Comparison of ENCODE assay signal across 8 mouse cellular contexts in the genomic region with DNA sequence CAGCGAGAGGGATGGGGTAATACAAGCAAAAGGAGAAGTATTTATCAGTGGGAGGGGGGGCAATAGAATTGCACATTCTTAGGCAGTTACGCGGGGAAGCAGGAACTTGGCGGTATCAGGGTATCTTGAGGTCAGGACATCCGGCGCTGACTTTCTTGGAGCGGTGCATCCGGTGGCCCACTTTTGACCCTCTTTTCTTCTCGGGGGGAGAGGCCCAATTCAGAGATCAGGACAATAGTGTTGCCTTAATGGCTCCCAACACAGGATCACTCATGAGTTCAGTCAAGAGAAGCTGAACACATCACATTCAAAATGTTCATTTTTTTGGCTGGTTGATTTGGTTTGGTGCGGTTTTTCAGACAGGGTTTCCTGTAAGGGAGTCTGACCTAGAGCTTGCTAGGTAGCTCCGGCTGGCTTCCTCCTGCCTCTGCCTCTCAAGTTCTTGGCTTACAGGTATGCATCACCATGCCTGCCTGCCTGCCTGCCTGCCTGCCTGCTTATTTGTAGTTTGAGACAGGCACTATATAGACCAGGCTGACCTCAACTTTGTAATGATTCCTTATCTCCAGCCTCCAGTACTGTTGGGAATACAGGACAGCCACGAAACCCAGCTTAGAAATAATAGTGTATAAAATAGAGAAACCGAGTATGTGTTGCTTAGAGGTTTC. TPM values are rescaled to one million over a fixed set of nuclear protein-coding genes. Genes with fewer than 3 reads are reported as not detected.
A peak's percentile ranks its signal among the peaks of the same experiment; 100 is the strongest.
DNase-seq lines count a peak whose midpoint lies in the region; ATAC-seq and TF ChIP-seq lines count a peak whose summit lies in the region.
"Not testable (repeated sequence)": the region's sequence is repeated elsewhere in the genome, so short reads cannot be mapped to it uniquely, and the experiment has no call there.

No protein-coding gene starts in this region.

- not testable (repeated sequence) for H3K79me2 ChIP-seq in heart, adult 2 months (replicated peaks; ENCODE audit: control insufficient read depth, insufficient read depth, low read length)

- DNase-seq in CD4-positive, CD25-positive, alpha-beta regulatory T cell, adult 2 months (ENCODE audit: low read depth, low spot score): peak; percentile 4
- DNase-seq in heart, adult 2 months: peak in 1 of 2 experiments; percentile 20
- DNase-seq in kidney, adult 18-20 months: peak; percentile 12
- DNase-seq in liver, postnatal 0 days; midbrain, embryonic 14.5 days: not testable (repeated sequence)

- TF ChIP-seq EP300 in heart, adult 2 months (IDR thresholded peaks at IDR 0.05; ENCODE audit: insufficient read depth, low read depth, low read length); liver, postnatal 0 days (IDR thresholded peaks at IDR 0.05; ENCODE audit: low read depth): not testable (repeated sequence)

- WGBS in forebrain, embryonic 12.5 days: 84% methylated on average over 13 of the region's 13 CpGs
- WGBS in heart, adult 2 months: 53% methylated on average over 13 of the region's 13 CpGs
- 86% methylated on average over 13 of the region's 13 CpGs for WGBS in hindbrain, embryonic 13.5 days
- 69% methylated on average over 13 of the region's 13 CpGs for WGBS in liver, postnatal 0 days (ENCODE audit: insufficient replicate concordance)
- WGBS in midbrain, embryonic 14.5 days: 86% methylated on average over 13 of the region's 13 CpGs
- 81% methylated on average over 13 of the region's 13 CpGs for WGBS in small intestine, adult 2 months

- not testable (repeated sequence) for H3K27ac ChIP-seq in forebrain, embryonic 12.5 days; hindbrain, embryonic 13.5 days; midbrain, embryonic 14.5 days (replicated peaks; ENCODE audit: low read depth, low read length); small intestine, adult 2 months (ENCODE audit: insufficient read depth, low read depth, low read length)
- peak overlapping the region; percentile 24; the same call in 1 of the 2 replicates for H3K27ac ChIP-seq in heart, adult 2 months
- peak overlapping the region; percentile 56; the same call in 1 of the 2 replicates for H3K27ac ChIP-seq in liver, postnatal 0 days (ENCODE audit: low read depth)

- ATAC-seq in forebrain, embryonic 12.5 days (ENCODE audit: low FRiP score): peak; percentile 25; the same call in 1 of the 2 replicates
- peak; percentile 44; the same call in 1 of the 2 replicates for ATAC-seq in hindbrain, embryonic 13.5 days (ENCODE audit: low FRiP score)
- ATAC-seq in liver, postnatal 0 days: not testable (repeated sequence)
- peak; percentile 14; the same call in 1 of the 2 replicates for ATAC-seq in midbrain, embryonic 14.5 days (ENCODE audit: low FRiP score, low TSS enrichment)

- TF ChIP-seq POLR2A in heart, adult 2 months (IDR thresholded peaks at IDR 0.05; ENCODE audit: insufficient read depth, low read depth, low read length); small intestine, adult 2 months (IDR thresholded peaks at IDR 0.05; ENCODE audit: low read depth, low read length): not testable (repeated sequence)

- not testable (repeated sequence) for H3K4me1 ChIP-seq in forebrain, embryonic 12.5 days; heart, adult 2 months (ENCODE audit: control insufficient read depth, insufficient read depth, low read length); hindbrain, embryonic 13.5 days (replicated peaks); liver, postnatal 0 days (ENCODE audit: insufficient read depth); midbrain, embryonic 14.5 days (ENCODE audit: control insufficient read depth, insufficient read depth, low read length); small intestine, adult 2 months (ENCODE audit: control insufficient read depth, insufficient read depth, insufficient read length, low read length)

- not testable (repeated sequence) for H3K36me3 ChIP-seq in forebrain, embryonic 12.5 days (replicated peaks); heart, adult 2 months (ENCODE audit: control insufficient read depth, insufficient read depth, low read length); hindbrain, embryonic 13.5 days; liver, postnatal 0 days (replicated peaks; ENCODE audit: insufficient read depth, low read length); midbrain, embryonic 14.5 days (ENCODE audit: control insufficient read depth, insufficient read depth, low read length); small intestine, adult 2 months (ENCODE audit: control insufficient read depth, insufficient read depth, low read length)

- H3K27me3 ChIP-seq in forebrain, embryonic 12.5 days; heart, adult 2 months (ENCODE audit: control insufficient read depth, insufficient read depth, low read length); hindbrain, embryonic 13.5 days; liver, postnatal 0 days (ENCODE audit: insufficient read depth, low read length); midbrain, embryonic 14.5 days (ENCODE audit: control insufficient read depth, insufficient read depth, low read length); small intestine, adult 2 months (ENCODE audit: control insufficient read depth, insufficient read depth, low read length): not testable (repeated sequence)

- not testable (repeated sequence) for H3K4me3 ChIP-seq in forebrain, embryonic 12.5 days (replicated peaks); heart, adult 2 months; hindbrain, embryonic 13.5 days; liver, postnatal 0 days (ENCODE audit: low read depth, low read length); midbrain, embryonic 14.5 days (replicated peaks; ENCODE audit: low read depth, low read length); small intestine, adult 2 months (ENCODE audit: low read depth, low read length)

- H3K9me3 ChIP-seq in forebrain, embryonic 12.5 days; hindbrain, embryonic 13.5 days; liver, postnatal 0 days (ENCODE audit: low read length); midbrain, embryonic 14.5 days (ENCODE audit: control insufficient read depth, low read length): not testable (repeated sequence)

- not testable (repeated sequence) for H3K9ac ChIP-seq in forebrain, embryonic 12.5 days; heart, adult 2 months (ENCODE audit: low read depth, low read length); hindbrain, embryonic 13.5 days; liver, postnatal 0 days (replicated peaks); midbrain, embryonic 14.5 days (replicated peaks; ENCODE audit: low read length)

- not testable (repeated sequence) for H3K4me2 ChIP-seq in forebrain, embryonic 12.5 days; hindbrain, embryonic 13.5 days; liver, postnatal 0 days (ENCODE audit: low read depth, low read length); midbrain, embryonic 14.5 days (ENCODE audit: low read length)

- intact Hi-C loops in heart, adult 2 months (cut with DNase I): loop anchor here (1.0 to 5.0 kb wide), 3 partner anchors 68 to 218 kb away; a partner anchor contains a TSS

- TF ChIP-seq CTCF in heart, adult 2 months (IDR thresholded peaks at IDR 0.05); liver, postnatal 0 days (IDR thresholded peaks at IDR 0.05; ENCODE audit: low read depth): not testable (repeated sequence)
- 0 out of 2 replicates have a peak, but pooled peaks have one; percentile 16 for TF ChIP-seq CTCF in small intestine, adult 2 months (IDR thresholded peaks at IDR 0.05; ENCODE audit: extremely low read depth, insufficient read length, insufficient replicate concordance, low read depth, low read length)

RNA-seq across cellular contexts. Expression of a gene that starts 7.5 kb away (rescaled TPM):
- polyA plus RNA-seq in forebrain, embryonic 12.5 days (2016; fragmentation: Nextera tagmentation; extraction: Ambion mirVana): 8.3 and 9.6 TPM in 2 replicates
- 10 to 100 TPM; 28.3 to 37.7 TPM for total RNA-seq in heart, adult 2 months (2021)
- 10.9 and 22.1 TPM in 2 replicates for polyA plus RNA-seq in heart, adult 2 months (2012; rRNA removed)
- polyA plus RNA-seq in hindbrain, embryonic 13.5 days (2015; fragmentation: Nextera tagmentation; extraction: Ambion mirVana): 5.1 and 5.3 TPM in 2 replicates
- polyA plus RNA-seq in liver, postnatal 0 days (2015; fragmentation: Nextera tagmentation; extraction: Ambion mirVana): 186 and 224 TPM in 2 replicates
- 2.7 and 4.2 TPM in 2 replicates for polyA plus RNA-seq in midbrain, embryonic 14.5 days (2014; fragmentation: Nextera tagmentation; extraction: Ambion mirVana)
- 0.52 and 0.55 TPM in 2 replicates for polyA plus RNA-seq in small intestine, adult 2 months (2012; rRNA removed)

RNA-seq across cellular contexts. Expression of a gene that starts 56.5 kb away (rescaled TPM):
- 88.7 and 90.0 TPM in 2 replicates for polyA plus RNA-seq in forebrain, embryonic 12.5 days (2016; fragmentation: Nextera tagmentation; extraction: Ambion mirVana)
- 10 to 100 TPM; 17.9 to 19.3 TPM for total RNA-seq in heart, adult 2 months (2021)
- polyA plus RNA-seq in heart, adult 2 months (2012; rRNA removed): 13.4 and 23.4 TPM in 2 replicates
- 92.3 and 94.3 TPM in 2 replicates for polyA plus RNA-seq in hindbrain, embryonic 13.5 days (2015; fragmentation: Nextera tagmentation; extraction: Ambion mirVana)
- 74.6 and 75.4 TPM in 2 replicates for polyA plus RNA-seq in liver, postnatal 0 days (2015; fragmentation: Nextera tagmentation; extraction: Ambion mirVana)
- 87.5 and 89.5 TPM in 2 replicates for polyA plus RNA-seq in midbrain, embryonic 14.5 days (2014; fragmentation: Nextera tagmentation; extraction: Ambion mirVana)
- polyA plus RNA-seq in small intestine, adult 2 months (2012; rRNA removed): 4.9 and 22.3 TPM in 2 replicates
